Mouse (Mus musculus) ES-CJ7 (cell line): Measurements from ENCODE around the gene Tsga10ip.

Source experiments
- DNase-seq: peaks from one replicate; pipeline ENCODE4 v3.0.0; 2011; ENCODE audit warnings: low read depth, low spot score

Gene Tsga10ip

GRCm38 (mm10) chr19:5402293-5402692 is at the start of gene Tsga10ip:
Gene Tsga10ip (minus strand): TSS chr19:5402526.
- no peak for DNase-seq

DNA sequence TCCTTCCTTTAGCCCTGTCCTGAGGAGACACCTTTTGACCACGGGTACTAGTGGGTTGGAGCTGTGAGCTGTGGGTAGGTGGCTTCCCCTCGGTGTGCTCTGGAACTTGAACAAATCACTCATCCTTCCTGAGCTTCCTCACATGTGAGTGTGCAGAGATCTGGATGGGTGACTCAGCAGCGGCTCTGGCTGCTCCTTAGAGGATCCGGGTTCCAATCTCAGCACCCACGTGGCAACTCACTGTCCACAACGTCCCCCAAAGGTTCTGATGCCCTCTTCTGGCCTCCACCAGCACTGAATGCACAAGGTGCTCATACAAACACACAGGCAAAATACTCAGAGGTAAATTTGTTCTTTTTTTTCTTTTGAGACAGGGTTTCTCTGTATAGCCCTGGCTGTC is 49.4 kb upstream of the Tsga10ip start:
- DNase-seq, result no peak

DNA sequence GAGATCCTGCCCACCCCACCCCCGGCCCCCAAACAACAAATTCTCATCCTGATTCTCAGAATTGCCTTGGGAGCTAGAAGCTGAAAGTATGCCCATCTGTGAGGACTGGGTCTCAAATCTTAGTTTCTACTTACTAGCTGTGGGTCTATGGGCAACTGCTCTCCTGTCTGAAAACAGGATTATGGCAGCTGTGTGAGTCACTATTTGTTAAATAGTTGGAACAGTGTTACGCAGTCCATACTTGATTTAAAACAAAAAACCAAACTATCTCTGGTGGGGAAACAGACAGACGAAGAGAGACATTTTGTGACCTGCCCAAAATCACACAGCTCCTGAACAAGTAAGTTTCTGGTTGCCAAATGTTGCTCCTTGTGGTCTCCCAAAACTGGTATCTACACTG is 47.3 kb upstream of the Tsga10ip start:
- DNase-seq, result no peak

GRCm38 (mm10) chr19:5448354-5449150 is 46.2 kb upstream of the Tsga10ip start:
- DNase-seq, result no peak

DNA sequence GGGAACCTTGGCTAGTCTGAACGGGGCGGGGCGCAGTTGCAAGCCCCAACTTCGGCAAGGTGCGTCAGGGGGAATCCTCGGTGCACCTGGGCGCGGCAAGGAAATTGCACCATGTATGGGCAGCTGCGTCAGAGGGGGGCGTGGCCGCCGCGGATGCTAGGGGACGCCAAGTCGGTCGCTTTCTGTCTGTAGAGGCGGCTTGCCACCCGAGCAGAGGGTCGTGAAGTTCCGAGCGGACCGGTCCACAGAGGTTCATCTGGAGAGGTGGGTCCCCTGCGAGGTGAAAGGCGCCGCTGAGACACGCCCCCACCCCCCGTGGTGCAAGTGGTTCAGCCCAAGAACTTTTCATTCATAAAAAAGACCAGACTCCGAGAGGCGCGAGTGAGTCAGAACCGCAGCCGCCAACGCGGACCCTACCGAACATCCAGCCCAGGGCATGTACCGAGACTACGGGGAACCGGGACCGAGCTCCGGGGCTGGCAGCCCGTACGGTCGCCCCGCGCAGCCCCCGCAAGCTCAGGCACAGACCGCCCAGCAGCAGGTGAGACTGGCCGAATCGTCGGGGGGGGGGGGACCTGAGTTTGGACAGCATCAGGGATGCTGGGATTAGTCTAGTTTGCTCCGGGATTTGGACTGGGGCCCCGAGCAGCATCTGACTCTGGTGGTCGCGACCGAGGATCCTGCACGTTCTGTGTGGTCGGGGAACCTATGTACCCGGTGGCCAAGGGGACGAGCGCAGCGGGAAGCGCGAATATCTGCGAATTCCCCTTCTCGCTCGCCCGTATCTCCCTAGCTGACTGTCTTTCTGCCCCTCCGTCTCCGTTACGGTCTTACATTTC is 45.4 kb upstream of the Tsga10ip start, which contains the start of gene Fosl1:
Gene Fosl1 (plus strand): TSS at position 33 of the 839 bp plus-strand sequence.
- DNase-seq, result peak; percentile 84

GRCm38 (mm10) chr19:5445747-5446146 is 43.4 kb upstream of the Tsga10ip start:
- no peak for DNase-seq

GRCm38 (mm10) chr19:5444954-5445353 is 42.6 kb upstream of the Tsga10ip start:
- no peak for DNase-seq

DNA sequence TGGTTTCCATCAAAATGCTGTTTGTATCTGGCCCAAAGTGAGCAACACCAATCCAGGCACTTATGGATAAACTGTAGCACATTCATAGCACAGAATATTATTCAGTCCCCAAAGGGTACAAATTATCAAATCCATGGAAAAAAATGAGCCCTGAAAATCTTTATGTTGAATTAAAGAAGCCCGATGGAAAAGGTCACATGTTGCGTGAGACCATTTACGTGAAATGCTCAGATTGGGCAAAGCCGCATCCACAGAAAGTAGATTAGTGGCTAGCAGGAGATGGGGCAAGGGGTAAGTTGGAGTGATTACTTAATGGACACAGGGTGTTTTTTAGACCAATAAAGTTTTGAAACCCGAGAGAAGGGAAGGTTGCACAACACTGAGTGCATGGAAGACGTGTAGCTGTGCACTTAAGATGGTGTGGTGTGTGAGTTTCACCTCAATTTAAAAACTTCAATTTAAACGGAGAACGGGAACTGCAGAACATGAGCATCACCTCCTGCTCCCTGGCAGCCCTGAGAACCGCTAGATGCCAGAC is 42.1 kb upstream of the Tsga10ip start:
- DNase-seq, result no peak

DNA sequence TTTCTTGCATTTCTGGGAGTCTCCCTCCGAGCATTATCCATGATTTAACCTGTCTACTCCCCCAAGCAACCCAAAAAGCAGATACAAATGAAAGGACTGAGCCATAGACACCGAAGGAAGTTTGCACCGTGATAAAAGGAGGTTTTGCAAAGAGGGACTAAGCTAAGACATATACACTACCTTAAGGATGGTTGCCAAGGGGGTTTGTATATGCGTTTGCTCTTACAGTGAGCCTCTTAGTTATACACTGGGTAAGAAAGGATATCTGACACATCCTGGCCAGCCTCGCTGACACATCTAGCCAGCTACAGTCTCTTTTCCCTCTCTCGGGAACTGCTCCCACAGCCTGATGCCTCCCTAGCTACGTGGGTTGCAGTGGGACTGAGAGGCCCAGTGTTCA is 31.6 kb upstream of the Tsga10ip start:
- no peak for DNase-seq

DNA sequence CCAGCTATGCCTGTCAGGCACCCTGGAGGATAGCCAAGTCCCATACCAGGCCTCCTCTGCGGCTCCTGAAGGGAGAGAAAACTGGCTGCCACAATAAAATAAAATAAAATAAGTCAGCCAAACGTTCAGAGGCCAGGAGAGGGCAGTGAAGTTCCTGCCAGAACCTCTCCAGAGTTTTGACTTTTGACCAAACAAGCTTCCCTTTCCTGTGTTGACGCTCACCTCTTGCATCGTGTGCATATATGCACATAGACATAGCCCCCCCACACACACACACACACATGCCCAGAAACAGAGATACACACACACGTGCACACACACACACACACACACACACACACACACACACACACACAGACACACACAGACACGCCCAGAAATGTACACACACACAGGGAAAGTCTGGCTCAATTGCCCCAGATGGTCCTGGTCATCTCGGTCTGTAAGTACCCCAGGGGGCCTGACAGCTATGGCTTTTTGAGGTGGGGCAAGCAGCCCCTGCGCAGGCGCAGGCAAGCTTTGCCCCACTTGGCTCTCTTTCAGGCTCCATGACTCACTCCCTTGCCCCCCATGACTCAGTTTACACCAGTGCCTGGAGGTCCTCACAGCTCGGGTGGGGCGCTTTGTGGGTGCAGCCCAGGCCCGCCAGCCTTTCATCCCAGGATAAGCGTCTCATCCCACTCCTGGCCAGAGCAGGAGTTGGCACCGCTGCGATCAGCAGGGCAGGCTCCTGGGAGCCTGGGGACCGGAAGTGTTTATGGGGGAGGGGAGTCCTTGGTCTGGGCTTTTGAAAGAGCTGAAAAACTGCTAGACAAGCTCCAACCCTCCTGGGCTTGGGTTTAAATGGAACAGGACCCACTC is 30.9 kb upstream of the Tsga10ip start:
- peak; percentile 57 for DNase-seq

- DNase-seq, result no peak
Measured at GRCm38 (mm10) chr19:5431911-5432464, 29.7 kb upstream of the Tsga10ip start.

GRCm38 (mm10) chr19:5430408-5430807 is 28.1 kb upstream of the Tsga10ip start:
- no peak for DNase-seq

DNA sequence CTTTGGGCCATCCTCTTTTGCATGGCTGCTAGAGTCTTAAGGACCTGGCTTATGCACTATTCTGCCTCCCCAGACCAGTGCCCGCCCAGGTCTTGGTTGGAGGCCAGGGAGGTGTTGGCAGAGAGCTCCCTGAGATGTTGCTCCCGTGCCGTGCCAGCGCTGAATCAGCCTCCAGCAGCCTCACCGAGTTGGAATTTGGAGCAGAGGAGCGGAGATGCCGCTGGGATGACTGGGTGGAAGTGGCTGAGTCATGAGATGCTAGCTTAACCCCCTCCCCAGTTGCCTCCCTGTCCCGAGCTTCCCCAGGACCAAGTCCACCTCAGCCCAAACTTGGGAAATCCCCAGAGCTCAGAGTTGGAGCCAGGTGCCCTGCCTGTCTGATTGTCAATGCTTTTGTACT is 27.5 kb upstream of the Tsga10ip start:
- no peak for DNase-seq

DNA sequence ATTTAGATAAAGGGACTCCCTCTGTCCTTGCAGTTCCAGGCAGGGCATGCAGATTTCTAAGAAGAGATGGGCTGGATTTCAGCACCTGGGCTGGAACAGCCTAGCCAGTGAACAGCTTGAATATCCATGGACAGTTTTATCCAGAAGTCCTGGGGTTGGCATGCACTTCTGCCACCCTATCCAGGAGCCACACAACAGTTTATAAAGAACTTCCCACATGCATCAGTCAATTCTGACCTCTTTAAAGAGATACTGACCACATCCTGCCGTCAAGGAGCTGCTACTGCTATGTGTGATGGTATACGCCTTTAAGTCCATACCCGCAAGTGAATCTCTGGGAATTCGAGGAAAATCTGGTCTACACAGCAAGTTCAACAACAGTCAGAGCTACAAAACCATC is 26.9 kb upstream of the Tsga10ip start:
- no peak for DNase-seq

GRCm38 (mm10) chr19:5428083-5428482 is 25.8 kb upstream of the Tsga10ip start:
- DNase-seq, result peak; percentile 54

- no peak for DNase-seq
Measured at GRCm38 (mm10) chr19:5426640-5427290, 24.4 kb upstream of the Tsga10ip start.

DNA sequence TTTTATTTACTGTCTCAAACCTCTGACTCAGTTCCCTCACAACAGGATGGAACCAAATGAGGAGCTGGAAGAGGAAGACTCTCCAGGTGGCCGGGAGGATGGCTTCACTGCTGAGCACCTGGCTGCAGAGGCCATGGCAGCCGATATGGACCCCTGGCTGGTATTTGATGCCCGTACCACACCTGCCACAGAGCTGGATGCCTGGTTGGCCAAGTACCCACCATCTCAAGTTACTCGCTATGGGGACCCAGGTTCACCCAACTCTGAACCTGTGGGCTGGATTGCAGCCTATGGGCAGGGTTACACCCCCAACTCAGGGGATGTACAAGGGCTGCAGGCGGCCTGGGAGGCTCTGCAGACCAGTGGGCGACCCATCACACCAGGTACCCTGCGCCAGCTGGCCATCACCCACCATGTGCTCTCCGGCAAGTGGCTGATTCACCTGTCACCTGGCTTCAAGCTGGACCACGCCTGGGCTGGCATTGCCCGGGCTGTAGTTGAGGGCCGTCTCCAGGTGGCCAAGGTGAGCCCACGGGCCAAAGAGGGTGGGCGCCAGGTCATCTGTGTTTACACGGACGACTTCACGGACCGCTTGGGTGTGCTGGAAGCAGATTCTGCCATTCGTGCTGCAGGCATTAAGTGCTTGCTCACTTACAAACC is 23.7 kb upstream of the Tsga10ip start:
- no peak for DNase-seq

DNA sequence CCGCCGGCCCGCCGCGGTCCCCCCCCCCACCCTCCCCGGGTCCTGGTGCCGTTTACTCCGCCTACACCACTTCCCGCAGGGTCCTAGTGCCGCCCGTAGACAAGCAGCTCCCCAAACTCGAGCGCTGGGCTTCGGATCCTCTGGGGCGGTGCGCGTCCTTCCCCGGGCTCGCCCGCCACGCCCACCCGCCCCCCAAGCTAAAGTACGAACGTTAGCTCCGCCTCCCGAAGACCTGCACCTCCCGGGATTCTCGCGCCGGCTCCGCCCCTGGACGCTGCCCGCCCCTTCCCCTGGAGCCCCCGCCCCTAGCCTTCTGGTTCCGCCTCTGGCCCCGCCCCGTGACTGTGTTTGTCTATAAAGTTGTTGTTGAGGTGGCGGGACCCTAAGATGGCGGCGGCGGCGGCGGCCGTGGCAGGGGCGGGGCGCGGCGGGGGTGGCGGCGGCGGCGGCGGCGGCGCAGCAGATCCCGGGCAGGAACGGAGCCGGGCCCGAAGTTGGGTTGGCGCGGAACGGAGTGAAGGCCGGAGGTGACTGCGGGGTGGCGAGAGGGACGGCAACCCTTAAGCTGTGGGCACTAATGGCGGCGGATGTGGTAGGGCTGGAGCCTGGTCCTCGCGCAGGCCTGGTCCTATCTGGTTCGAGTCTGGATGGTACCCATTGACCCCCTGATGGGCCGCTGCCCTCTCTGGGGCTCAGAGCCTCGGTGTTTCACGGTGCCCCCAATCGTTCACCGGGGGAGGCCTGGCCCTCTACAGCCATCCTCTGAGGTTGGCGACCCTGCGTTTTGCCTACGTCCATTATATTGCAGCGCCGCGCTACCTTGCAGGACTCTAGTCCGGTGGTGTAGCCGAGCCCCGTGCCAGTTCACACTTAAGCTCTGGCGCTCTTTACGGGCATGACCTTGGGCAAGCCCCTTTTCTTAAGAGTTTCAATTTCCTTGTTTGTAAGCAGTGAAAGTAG is 22.7 kb upstream of the Tsga10ip start, which contains the start of the genes Drap1 and AI837181:
Gene Drap1 (minus strand): TSS at position 198 of the 960 bp plus-strand sequence.
Gene AI837181 (plus strand): TSS at position 363 of the 960 bp plus-strand sequence.
- DNase-seq, result peak; percentile 95
